Mouse (Mus musculus) intestine, embryonic 15.5 days (tissue): ENCODE measurements around the gene Crtc1. TPM values are rescaled to one million over a fixed set of nuclear protein-coding genes. Genes with fewer than 3 reads are reported as not detected.

Experiments used
- ATAC-seq: fragments of 200-750 bp; cut with Nextera tagmentation; 2 replicates; pipeline ENCODE4 v1.8.0; 2017; ENCODE audit warnings: moderate TSS enrichment, moderate library complexity
- H3K27ac ChIP-seq: fragments of 300-500 bp; sonication (generic); 2 replicates; pipeline ENCODE4 v1.5.1; 2015; ENCODE audit warnings: mild to moderate bottlenecking, inconsistent platforms
- H3K27me3 ChIP-seq: fragments of 300-500 bp; sonication (generic); replicated peaks from 2 replicates; pipeline ENCODE4 v1.6.1; 2015; ENCODE audit warnings: inconsistent platforms
- H3K36me3 ChIP-seq: fragments of 300-500 bp; sonication (generic); 2 replicates; pipeline ENCODE4 v1.6.1; 2015; ENCODE audit warnings: inconsistent platforms
- H3K4me1 ChIP-seq: fragments of 300-500 bp; sonication (generic); replicated peaks from 2 replicates; pipeline ENCODE4 v1.6.1; 2015; ENCODE audit warnings: inconsistent platforms
- H3K4me2 ChIP-seq: fragments of 300-500 bp; sonication (generic); replicated peaks from 2 replicates; pipeline ENCODE4 v1.6.1; 2015; ENCODE audit warnings: mild to moderate bottlenecking, inconsistent platforms
- H3K4me3 ChIP-seq: fragments of 300-500 bp; sonication (generic); replicated peaks from 2 replicates; pipeline ENCODE4 v1.5.1; 2015; ENCODE audit warnings: inconsistent platforms
- H3K9ac ChIP-seq: fragments of 300-500 bp; sonication (generic); 2 replicates; pipeline ENCODE4 v1.6.1; 2015; ENCODE audit warnings: inconsistent platforms
- H3K9me3 ChIP-seq: fragments of 300-500 bp; sonication (generic); 2 replicates; pipeline ENCODE4 v1.6.1; 2016; ENCODE audit warnings: inconsistent platforms
- WGBS: fragments of 180-500 bp; shearing (Covaris S2); methylation state at CpG from one replicate; pipeline ENCODE4 v1.1.7; 2015; 5-methylcytosine and 5-hydroxymethylcytosine counted together
- polyA plus RNA-seq: library from polyadenylated mRNA; unstranded; fragments of >200 nt; fragmentation: Nextera tagmentation; extraction: Ambion mirVana; gene quantifications from 2 replicates; pipeline ENCODE4 v1.2.1, GENCODE M21; 2015

Crtc1 gene
- polyA plus RNA-seq, result 14.8 and 15.0 TPM in 2 replicates

DNA sequence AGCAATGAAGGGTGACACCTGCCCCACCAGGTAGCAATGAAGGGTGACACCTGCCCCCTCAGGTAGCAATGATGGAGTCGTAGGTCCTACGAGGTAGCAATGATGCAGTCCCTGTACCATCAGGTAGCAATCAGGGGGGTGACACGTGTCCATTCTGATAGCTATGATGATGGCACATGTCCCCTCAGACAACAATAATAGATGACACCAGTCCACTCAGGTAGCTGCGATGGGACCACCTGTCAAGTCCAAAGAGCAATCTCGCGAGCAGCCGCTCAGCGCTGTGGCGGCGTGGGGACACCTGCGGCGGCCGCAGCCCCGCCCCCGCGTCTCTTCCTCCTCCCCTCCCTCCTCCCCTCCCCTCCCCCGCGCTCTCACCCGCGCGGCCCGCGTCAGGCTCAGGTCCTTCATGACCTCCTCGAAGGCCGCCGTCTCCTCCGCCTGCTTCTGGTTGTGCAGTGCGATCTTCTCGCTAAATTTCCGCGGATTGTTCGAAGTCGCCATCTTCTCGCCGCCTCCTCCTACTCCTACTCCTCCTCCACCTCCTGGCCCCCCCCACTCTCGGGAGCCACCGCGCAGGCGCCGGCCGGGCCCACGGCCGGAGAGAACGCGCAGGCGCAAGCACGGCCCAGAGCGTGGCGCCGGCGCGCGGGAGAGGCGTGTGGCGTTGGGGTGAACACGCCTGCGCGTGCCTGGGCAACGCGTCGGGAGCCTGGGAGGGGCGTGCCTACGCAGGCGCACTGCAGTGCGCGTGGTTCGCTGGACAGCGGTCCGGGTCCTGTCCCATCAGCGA is at the start of gene Crtc1:
Gene Crtc1 (minus strand): TSS at position 525 of the 793 bp plus-strand sequence.
- Histone ChIP-seq H3K9me3 (no peaks in the 10 kb centered on the region), H3K27me3 (no peaks in the 10 kb centered on the region), H3K36me3 (no peaks in the 10 kb centered on the region), H3K4me2 (peak within 1 kb of the TSS; percentile 94), H3K4me1 (peaks cover 14% of the 10 kb centered on the region), H3K27ac (peak within 1 kb of the TSS; percentile 51; the same call in 1 of the 2 replicates), H3K9ac (peak within 1 kb of the TSS; percentile 65), H3K4me3 (peak within 1 kb of the TSS; percentile 57)
- under 1% methylated on average over 65 of the region's 70 CpGs for WGBS
- ATAC-seq, result peak; percentile 99

DNA sequence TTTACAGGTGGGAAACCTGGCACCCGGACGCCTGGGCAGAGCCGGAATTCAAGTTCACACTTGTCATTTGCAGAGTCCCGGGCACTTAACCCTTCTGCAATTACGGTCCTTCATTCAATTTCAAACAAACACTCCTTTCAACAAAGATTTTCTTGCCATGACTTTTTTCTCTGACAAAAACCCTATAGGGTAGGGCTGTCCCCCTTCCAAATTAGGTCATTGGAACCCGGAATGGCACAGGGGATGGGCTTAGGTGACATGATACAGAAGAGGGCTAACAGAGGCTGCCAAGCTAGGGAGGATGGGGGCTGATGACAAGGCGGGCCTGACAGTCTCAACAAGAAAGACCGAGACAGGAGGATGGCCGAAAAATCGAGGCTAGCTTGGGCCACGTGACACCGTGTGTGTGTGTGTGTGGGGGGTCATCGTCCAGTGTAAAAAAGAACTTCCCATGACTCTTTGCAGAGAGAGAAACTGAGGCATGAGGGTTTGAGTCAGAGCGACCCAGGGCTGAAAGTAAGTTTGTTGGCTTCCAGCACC is 49.6 kb upstream of the Crtc1 start:
- H3K4me2 ChIP-seq, result peak overlapping the region; percentile 60
- H3K36me3 ChIP-seq, result no peaks in the 10 kb centered on the region
- H3K4me1 ChIP-seq, result peaks cover 48% of the 10 kb centered on the region
- WGBS, result 3% methylated on average over 14 of the region's 14 CpGs
- no peak overlapping the region for H3K27ac ChIP-seq
- ATAC-seq, result no peak
- no peaks in the 10 kb centered on the region for H3K9me3 ChIP-seq
- peaks cover 97% of the 10 kb centered on the region for H3K27me3 ChIP-seq
- peak overlapping the region; percentile 30 for H3K4me3 ChIP-seq
- H3K9ac ChIP-seq, result no peak overlapping the region

DNA sequence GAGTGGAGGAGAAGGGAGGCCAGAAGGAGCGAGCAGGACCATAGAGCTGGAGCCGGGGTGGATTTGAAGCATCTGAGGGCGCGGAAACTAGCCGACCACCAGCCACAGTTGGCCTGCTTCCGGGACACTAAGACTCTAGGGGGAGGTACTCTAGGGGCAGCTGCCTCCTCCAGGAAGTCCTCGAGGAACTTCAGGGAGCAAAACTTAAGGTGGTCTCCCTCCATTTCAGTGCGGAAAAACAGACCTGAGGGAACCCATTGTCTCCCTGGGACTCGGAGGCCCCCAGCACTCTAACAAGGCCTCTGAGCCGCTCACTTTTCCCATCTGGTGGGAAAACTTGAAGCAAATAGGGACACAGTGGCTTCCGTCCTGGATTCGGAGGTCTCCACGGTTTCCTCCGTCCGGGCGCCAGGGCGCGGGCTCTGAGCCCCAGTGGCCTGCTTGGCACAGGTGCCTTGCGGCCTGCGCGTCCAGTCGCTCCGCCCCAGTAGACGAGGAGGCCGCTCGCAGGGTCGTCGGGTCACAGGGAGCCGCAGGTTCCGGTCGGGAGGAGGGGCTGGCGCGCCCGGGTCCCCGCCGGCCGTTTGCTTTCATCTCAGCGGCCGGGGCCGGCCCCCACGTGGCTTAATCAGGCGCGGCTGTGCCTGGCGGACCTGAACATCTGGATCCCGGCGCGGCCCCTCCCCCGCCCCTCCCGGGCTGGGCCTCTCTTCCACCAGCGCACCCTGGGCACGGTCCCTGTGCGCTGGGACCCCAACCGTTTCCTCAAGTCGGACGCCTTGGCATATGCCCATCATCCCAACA is 48.8 kb upstream of the Crtc1 start:
- Histone ChIP-seq H3K27me3 (peaks cover 92% of the 10 kb centered on the region), H3K36me3 (no peaks in the 10 kb centered on the region), H3K9ac (no peak overlapping the region), H3K27ac (no peak overlapping the region), H3K4me3 (peak overlapping the region; percentile 21), H3K4me2 (peak overlapping the region; percentile 58), H3K4me1 (peaks cover 41% of the 10 kb centered on the region), H3K9me3 (no peaks in the 10 kb centered on the region)
- ATAC-seq, result peak; percentile 26; the same call in 1 of the 2 replicates
- 6% methylated on average over 55 of the region's 55 CpGs for WGBS

DNA sequence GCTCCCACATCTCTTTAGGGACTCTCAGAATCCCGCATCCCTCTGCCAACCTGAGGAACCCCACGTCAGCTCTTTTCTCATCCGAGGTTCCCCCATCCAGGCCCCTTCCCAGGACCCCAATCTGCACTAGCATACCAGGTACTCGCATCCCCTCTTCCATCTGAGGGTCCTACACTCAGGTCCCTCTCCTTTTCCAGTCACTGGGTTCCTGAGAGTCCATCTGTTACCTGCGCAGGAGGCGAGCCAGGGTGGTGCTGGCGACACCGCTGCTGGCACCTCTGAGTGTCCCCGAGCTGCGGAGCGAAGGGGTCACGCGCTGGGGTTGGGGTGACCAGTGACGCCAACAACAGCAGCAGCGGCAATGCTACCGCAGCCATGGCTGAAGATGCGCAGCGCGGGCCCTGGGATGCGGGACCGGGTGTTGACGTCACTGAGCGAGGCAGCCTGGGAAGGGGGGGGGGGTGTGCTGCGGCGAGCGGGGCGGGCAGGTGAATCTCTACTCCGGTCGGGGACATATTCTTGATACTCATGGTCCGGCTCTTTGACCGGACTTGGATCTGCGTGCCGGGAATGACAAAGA is 47.7 kb upstream of the Crtc1 start, which contains the start of gene Tmem59l:
Gene Tmem59l (minus strand): TSS at position 418 of the 580 bp plus-strand sequence.
- peak within 1 kb of the TSS; percentile 58 for H3K4me2 ChIP-seq
- H3K4me1 ChIP-seq, result peaks cover 29% of the 10 kb centered on the region
- WGBS, result 6% methylated on average over 33 of the region's 33 CpGs
- H3K27me3 ChIP-seq, result peaks cover 81% of the 10 kb centered on the region
- no peak within 1 kb of the TSS for H3K9ac ChIP-seq
- H3K9me3 ChIP-seq, result no peaks in the 10 kb centered on the region
- no peaks in the 10 kb centered on the region for H3K36me3 ChIP-seq
- H3K27ac ChIP-seq, result no peak within 1 kb of the TSS
- no peak for ATAC-seq
- H3K4me3 ChIP-seq, result peak within 1 kb of the TSS; percentile 21

DNA sequence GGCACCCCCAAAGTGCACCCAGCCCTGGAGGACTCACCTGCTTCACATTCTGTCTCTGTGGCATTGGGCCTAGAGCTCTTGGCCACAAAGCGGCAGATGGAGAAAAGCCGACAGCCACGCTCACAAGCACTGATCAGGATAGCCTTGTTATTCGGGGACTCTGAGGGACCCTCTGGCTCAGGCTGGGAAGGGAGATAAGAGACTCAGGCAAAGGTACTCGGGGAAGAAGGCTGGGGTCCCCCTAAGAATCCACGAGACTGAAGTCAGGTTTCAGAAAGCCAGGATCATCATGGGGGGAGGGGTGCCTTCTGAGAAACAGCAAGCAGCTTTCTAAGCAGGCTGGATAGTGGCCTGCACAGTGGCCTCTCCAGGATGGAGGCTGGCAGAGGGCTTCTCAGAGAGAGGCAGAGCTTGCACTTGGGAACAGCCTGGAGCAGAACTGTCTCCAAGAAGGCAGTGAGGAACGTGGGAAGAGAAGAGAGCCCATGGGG is 46.9 kb upstream of the Crtc1 start:
- Histone ChIP-seq H3K36me3 (no peaks in the 10 kb centered on the region), H3K9me3 (no peaks in the 10 kb centered on the region), H3K4me2 (no peak overlapping the region; the same call in 1 of the 2 replicates), H3K9ac (no peak overlapping the region), H3K4me3 (no peak overlapping the region), H3K4me1 (peaks cover 27% of the 10 kb centered on the region), H3K27me3 (peaks cover 75% of the 10 kb centered on the region), H3K27ac (no peak overlapping the region)
- ATAC-seq, result no peak
- 62% methylated on average over 7 of the region's 7 CpGs for WGBS

DNA sequence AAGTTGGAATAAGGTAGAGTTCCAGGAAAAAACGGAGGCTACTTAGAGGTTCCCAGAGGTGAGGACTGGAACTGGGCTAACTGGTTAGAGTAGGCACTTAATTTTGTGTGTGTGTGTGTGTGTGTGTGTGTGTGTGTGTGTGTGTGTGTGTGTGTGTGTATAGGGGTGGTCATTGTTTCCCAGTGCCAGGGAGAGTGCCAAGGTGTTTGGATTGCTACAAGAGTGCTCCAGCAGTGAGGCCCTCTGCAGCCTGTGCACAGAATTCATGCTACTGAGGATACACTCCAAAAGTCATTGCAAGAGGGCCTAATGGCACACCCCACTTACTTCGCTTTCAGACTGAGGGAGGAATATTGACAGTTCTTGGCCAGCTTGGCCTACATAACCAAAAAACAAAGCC is 43.6 kb upstream of the Crtc1 start:
- H3K9me3 ChIP-seq, result no peaks in the 10 kb centered on the region
- no peak overlapping the region for H3K4me2 ChIP-seq
- H3K4me3 ChIP-seq, result no peak overlapping the region
- H3K27ac ChIP-seq, result no peak overlapping the region
- H3K27me3 ChIP-seq, result peaks cover 42% of the 10 kb centered on the region
- H3K4me1 ChIP-seq, result 0 out of 2 replicates have a peak, but pooled peaks cover 5% of the 10 kb centered on the region
- H3K9ac ChIP-seq, result no peak overlapping the region
- 53% methylated on average over 2 of the region's 2 CpGs for WGBS
- ATAC-seq, result no peak
- no peaks in the 10 kb centered on the region for H3K36me3 ChIP-seq

DNA sequence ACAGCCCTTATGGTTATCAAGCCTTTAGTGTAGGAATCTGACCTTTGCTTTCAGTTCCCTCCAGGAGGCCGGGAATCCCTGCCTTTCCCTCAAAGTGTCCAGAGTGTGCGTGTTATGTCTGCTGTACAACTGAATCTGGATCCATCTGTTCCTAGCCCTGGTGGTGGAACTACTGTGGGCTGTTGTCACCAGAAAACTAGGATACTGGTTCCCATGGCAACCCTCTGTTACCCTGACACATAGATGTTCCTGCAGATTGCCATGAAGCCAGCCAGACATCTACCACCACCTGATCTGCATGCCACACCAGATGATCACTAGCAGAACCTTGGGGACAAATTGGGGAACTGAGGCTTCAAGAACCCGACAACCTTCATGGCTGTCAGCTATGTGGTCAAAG is 42.5 kb upstream of the Crtc1 start:
- Histone ChIP-seq H3K9ac (no peak overlapping the region), H3K27me3 (peaks cover 35% of the 10 kb centered on the region), H3K4me2 (no peak overlapping the region), H3K36me3 (no peaks in the 10 kb centered on the region), H3K4me3 (no peak overlapping the region), H3K4me1 (0 out of 2 replicates have a peak, but pooled peaks cover 10% of the 10 kb centered on the region), H3K27ac (no peak overlapping the region), H3K9me3 (no peaks in the 10 kb centered on the region)
- no peak for ATAC-seq
- whole genome bisulfite sequencing, result 74% methylated on average over 3 of the region's 3 CpGs

DNA sequence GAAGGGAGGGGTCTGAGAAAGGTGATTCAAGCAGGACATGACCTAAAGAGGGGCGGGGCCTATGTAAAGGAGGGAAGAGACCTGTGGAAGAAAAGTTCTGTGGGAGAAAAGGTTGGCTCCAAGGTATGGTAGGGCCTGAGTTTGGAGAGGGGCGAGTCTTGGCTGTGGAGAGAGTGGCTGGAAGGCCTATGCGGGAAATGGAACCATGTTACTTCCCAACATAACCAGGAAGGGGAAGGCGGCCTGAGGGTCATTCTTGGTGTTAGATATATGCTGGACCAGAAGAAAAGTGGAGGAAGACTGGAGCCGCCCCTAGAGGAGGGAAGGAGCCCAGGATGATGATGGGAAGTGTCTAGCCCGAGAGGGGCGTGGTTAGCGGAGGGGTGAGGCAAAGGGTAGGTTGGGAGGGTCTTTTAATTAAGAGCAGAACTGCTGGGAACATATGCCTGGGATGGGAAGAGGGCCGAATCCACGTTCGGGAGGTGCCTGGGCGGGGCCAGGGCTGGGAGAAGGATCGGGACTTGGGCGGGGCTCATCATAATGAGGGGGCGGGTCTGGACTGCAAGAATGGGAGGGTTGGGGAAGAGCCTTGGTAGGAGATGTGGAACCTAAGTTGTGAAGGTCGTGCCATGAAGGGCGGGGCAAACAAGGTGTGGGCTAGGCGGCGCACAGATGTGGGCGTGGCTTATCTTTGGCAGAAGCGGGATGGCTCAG is 38.0 kb upstream of the Crtc1 start:
- Histone ChIP-seq H3K27ac (peak overlapping the region; percentile 37), H3K4me3 (peak overlapping the region; percentile 59), H3K4me2 (peak overlapping the region; percentile 88), H3K9ac (no peak overlapping the region), H3K9me3 (no peaks in the 10 kb centered on the region), H3K27me3 (peaks cover 3% of the 10 kb centered on the region; the same call in 1 of the 2 replicates), H3K4me1 (peaks cover 15% of the 10 kb centered on the region; the same call in 1 of the 2 replicates), H3K36me3 (no peaks in the 10 kb centered on the region)
- WGBS, result 3% methylated on average over 21 of the region's 21 CpGs
- ATAC-seq, result peak; percentile 68

DNA sequence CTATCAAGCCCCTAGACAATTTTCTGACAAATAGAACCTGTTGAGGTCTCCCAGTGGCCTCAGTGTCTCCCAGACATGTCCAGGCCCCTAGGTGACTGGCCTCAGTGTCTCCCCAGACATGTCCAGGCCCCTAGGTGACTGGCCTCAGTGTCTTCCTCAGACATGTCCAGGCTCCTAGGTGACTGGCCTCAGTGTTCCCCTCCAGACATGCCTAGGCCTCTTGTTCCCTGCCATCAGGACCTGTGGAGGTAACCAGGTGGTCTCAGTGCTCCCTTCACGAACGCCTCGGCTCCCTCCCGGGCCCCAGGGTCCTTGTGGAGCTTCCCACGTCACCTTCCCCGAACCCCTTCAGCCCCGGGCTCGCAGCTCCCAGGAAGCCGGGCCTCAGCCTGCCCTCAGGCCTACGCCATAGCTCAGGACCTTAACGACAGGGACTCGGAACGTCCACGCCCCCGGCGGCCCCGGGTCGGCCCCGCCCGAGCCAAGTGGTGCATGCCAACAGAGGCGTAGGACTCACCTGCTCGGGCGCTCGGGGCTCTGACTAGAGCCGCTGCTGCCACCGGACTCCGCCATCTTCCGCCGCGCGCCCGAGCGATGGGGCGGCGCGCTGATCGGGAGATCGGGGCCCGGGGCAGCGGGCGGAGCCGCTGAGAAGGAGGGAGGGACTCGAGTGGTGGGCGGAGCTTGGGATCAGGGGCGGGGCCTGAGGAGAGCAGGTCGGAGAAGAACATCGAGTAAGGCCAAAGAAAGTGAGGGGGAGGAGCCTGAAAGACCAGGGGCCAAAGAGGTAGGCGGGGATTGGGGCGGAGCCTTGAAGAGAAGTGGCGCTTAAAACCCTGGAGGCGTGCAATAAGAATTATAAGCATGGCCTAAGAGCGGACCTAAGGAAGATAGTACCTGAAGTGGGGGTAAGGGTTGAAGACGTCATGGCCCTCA is 37.2 kb upstream of the Crtc1 start, which contains the start of gene Klhl26:
Gene Klhl26 (minus strand): TSS at position 636 of the 936 bp plus-strand sequence.
- Histone ChIP-seq H3K4me3 (peak within 1 kb of the TSS; percentile 59), H3K27ac (peak within 1 kb of the TSS; percentile 37), H3K4me1 (peaks cover 15% of the 10 kb centered on the region; the same call in 1 of the 2 replicates), H3K4me2 (peak within 1 kb of the TSS; percentile 88), H3K9me3 (no peaks in the 10 kb centered on the region), H3K36me3 (no peaks in the 10 kb centered on the region), H3K9ac (peak within 1 kb of the TSS; percentile 93), H3K27me3 (no peaks in the 10 kb centered on the region)
- peak; percentile 94 for ATAC-seq
- WGBS, result under 1% methylated on average over 53 of the region's 53 CpGs

DNA sequence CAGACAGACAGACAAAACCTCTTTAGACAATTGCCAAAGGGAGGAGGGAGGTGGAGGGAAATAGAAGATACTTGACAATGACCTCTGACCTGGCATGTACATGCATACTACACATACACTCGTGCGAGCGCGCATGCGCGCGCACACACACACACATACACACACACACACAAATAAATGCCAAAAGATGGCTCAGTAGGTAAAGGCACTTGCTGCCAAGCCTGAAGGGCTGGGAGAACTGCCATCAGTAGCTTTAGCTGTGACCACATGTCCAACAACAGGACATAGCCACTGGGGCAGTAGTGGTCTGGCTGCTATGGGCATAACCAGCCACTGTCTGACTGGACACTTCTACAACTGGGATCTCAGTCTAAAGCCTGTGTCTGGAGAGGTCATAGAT is 32.5 kb upstream of the Crtc1 start:
- WGBS, result 95% methylated on average over 7 of the region's 7 CpGs
- Histone ChIP-seq H3K4me3 (no peak overlapping the region), H3K9ac (no peak overlapping the region), H3K4me2 (no peak overlapping the region), H3K4me1 (peaks cover 24% of the 10 kb centered on the region), H3K9me3 (no peaks in the 10 kb centered on the region), H3K36me3 (no peaks in the 10 kb centered on the region), H3K27me3 (no peaks in the 10 kb centered on the region), H3K27ac (no peak overlapping the region)
- ATAC-seq, result no peak
